Mouse (Mus musculus): ENCODE measurements around the gene Iqsec1.

Iqsec1 gene

GRCm38 (mm10) chr6:90610248-90610647 lies 378.2 kb downstream of the Iqsec1 start:
- DNase-seq: no peak

- DNase-seq: no peak
These were observed 380.3 kb downstream of the Iqsec1 start for GRCm38 (mm10) chr6:90608186-90608585.

DNA sequence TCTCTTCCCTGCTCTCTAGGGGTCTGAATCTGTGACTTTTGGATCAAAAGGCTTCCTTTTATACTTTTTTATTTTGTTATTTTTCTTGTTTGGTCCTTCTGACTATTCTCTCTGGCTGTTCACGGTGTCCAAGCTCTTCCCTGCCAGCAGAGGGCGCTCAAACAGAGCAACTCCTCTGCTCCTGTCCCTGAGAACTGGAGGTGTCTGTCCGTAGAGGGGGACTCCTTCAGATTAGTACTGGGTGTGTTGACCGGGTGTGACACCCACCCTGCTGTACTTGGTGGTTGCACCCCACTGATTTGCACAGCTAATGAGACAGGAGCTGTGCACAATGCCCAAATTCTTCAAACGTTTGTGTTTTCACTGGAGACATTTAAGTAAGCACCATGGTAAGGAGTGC lies 381.3 kb downstream of the Iqsec1 start:
- DNase-seq: peak; percentile 66

DNA sequence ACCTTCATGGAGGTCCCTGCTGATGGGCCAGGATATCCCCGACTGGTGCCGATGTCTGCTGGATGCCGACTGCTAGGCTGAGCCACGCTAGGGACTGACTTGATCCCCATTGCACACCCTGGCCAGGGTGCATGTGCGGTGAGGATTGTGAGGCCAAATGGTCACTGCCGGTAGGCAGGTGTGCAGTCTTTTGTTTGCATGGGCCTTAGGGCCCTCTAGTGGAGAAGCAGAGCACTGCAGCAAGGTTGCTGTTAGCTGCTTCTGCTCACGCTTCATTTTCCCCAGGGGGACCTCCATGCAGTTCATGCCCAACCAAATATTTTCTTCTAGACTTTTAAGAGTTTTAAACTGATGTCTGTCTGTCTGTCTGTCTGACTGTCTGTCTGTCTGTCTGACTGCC lies 381.9 kb downstream of the Iqsec1 start:
- DNase-seq: peak; percentile 78

Measured in kidney, adult 18-20 months (tissue).